Mouse (Mus musculus): ENCODE measurements around the gene Spaca4. TPM values are rescaled to one million over a fixed set of nuclear protein-coding genes. Genes with fewer than 3 reads are reported as not detected.

The Spaca4 gene
- not detected in 2 replicates for polyA plus RNA-seq (2012; ENCODE audit: low replicate concordance)

GRCm38 (mm10) chr7:45725713-45726112 lies at the start of gene Spaca4:
Gene Spaca4 (minus strand): TSS chr7:45725813.

GRCm38 (mm10) chr7:45720413-45721233 lies 5.0 kb downstream of the Spaca4 start, which contains the start of gene Fam83e:
Gene Fam83e (plus strand): TSS chr7:45721212.

GRCm38 (mm10) chr7:45717918-45718297 lies 7.7 kb downstream of the Spaca4 start, which contains the start of gene Sphk2:
Gene Sphk2 (minus strand): TSS chr7:45718002.

GRCm38 (mm10) chr7:45715090-45715708 lies 10.4 kb downstream of the Spaca4 start, which contains the start of gene Rpl18:
Gene Rpl18 (plus strand): TSS chr7:45715457.

GRCm38 (mm10) chr7:45704730-45705442 lies 20.7 kb downstream of the Spaca4 start, which contains the start of gene Dbp:
Gene Dbp (plus strand): TSS chr7:45705088.

GRCm38 (mm10) chr7:45699523-45700141 lies 26.0 kb downstream of the Spaca4 start, which contains the start of gene Car11:
Gene Car11 (plus strand): TSS chr7:45699843.

GRCm38 (mm10) chr7:45693921-45694591 lies 31.6 kb downstream of the Spaca4 start, which contains the start of gene Sec1:
Gene Sec1 (minus strand): TSS chr7:45694402.

GRCm38 (mm10) chr7:45683396-45684050 lies 42.1 kb downstream of the Spaca4 start, which contains the start of gene Ntn5:
Gene Ntn5 (plus strand): TSS chr7:45684022.

Other genes starting within 250 kb of the Spaca4 start
- gene Tulp2, start 243.9 kb downstream of the Spaca4 start, polyA plus RNA-seq (2012; ENCODE audit: low replicate concordance) = 0.27 and 0.61 TPM in 2 replicates
- not detected in 2 replicates for gene Gm45808, start 239.0 kb downstream of the Spaca4 start, polyA plus RNA-seq (2012; ENCODE audit: low replicate concordance)
- gene Dhdh, start 237.0 kb downstream of the Spaca4 start, polyA plus RNA-seq (2012; ENCODE audit: low replicate concordance) = 0.83 and 1.7 TPM in 2 replicates
- 344 and 572 TPM in 2 replicates for gene Nucb1, start 215.4 kb downstream of the Spaca4 start, polyA plus RNA-seq (2012; ENCODE audit: low replicate concordance)
- gene Ppp1r15a, start 199.5 kb downstream of the Spaca4 start, polyA plus RNA-seq (2012; ENCODE audit: low replicate concordance) = 200 and 371 TPM in 2 replicates
- gene Plekha4, start 199.5 kb downstream of the Spaca4 start, polyA plus RNA-seq (2012; ENCODE audit: low replicate concordance) = 2.0 and 2.8 TPM in 2 replicates
- gene Hsd17b14, start 170.9 kb downstream of the Spaca4 start, polyA plus RNA-seq (2012; ENCODE audit: low replicate concordance) = 0.29 and 1.3 TPM in 2 replicates
- 17.8 and 57.8 TPM in 2 replicates for gene Bcat2, start 155.7 kb downstream of the Spaca4 start, polyA plus RNA-seq (2012; ENCODE audit: low replicate concordance)
- 0.52 TPM in 1 of 2 replicates, not detected in the other for gene Fgf21, start 110.3 kb downstream of the Spaca4 start, polyA plus RNA-seq (2012; ENCODE audit: low replicate concordance)
- gene Fut1, start 108.5 kb downstream of the Spaca4 start, polyA plus RNA-seq (2012; ENCODE audit: low replicate concordance) = not detected in 2 replicates
- gene Izumo1, start 104.0 kb downstream of the Spaca4 start, polyA plus RNA-seq (2012; ENCODE audit: low replicate concordance) = 0.42 and 0.64 TPM in 2 replicates
- gene Rasip1, start 98.3 kb downstream of the Spaca4 start, polyA plus RNA-seq (2012; ENCODE audit: low replicate concordance) = 4.3 and 5.9 TPM in 2 replicates
- 0.10 and 0.50 TPM in 2 replicates for gene Mamstr, start 85.8 kb downstream of the Spaca4 start, polyA plus RNA-seq (2012; ENCODE audit: low replicate concordance)
- not detected in 2 replicates for gene Fut2, start 59.4 kb downstream of the Spaca4 start, polyA plus RNA-seq (2012; ENCODE audit: low replicate concordance)
- gene Ntn5, start 41.8 kb downstream of the Spaca4 start, polyA plus RNA-seq (2012; ENCODE audit: low replicate concordance) = 0.69 and 0.93 TPM in 2 replicates
- gene Sec1, start 31.4 kb downstream of the Spaca4 start, polyA plus RNA-seq (2012; ENCODE audit: low replicate concordance) = not detected in 2 replicates
- 0.55 TPM in 1 of 2 replicates, not detected in the other for gene Car11, start 26.0 kb downstream of the Spaca4 start, polyA plus RNA-seq (2012; ENCODE audit: low replicate concordance)
- gene Dbp, start 20.7 kb downstream of the Spaca4 start, polyA plus RNA-seq (2012; ENCODE audit: low replicate concordance) = 7.1 and 10.3 TPM in 2 replicates
- 7,435 and 17,506 TPM in 2 replicates for gene Rpl18, start 10.4 kb downstream of the Spaca4 start, polyA plus RNA-seq (2012; ENCODE audit: low replicate concordance)
- 120 and 196 TPM in 2 replicates for gene Sphk2, start 7.8 kb downstream of the Spaca4 start, polyA plus RNA-seq (2012; ENCODE audit: low replicate concordance)
- 2.5 and 3.1 TPM in 2 replicates for gene Fam83e, start 4.6 kb downstream of the Spaca4 start, polyA plus RNA-seq (2012; ENCODE audit: low replicate concordance)
- 0.23 and 0.87 TPM in 2 replicates for gene Lmtk3, start 57.9 kb upstream of the Spaca4 start, polyA plus RNA-seq (2012; ENCODE audit: low replicate concordance)
- not detected in 2 replicates for gene Sult2b1, start 58.9 kb upstream of the Spaca4 start, polyA plus RNA-seq (2012; ENCODE audit: low replicate concordance)
- gene Cyth2, start 88.8 kb upstream of the Spaca4 start, polyA plus RNA-seq (2012; ENCODE audit: low replicate concordance) = 111 and 339 TPM in 2 replicates
- gene Kcnj14, start 99.0 kb upstream of the Spaca4 start, polyA plus RNA-seq (2012; ENCODE audit: low replicate concordance) = 0.52 and 0.74 TPM in 2 replicates
- 35.1 and 38.4 TPM in 2 replicates for gene Grwd1, start 105.1 kb upstream of the Spaca4 start, polyA plus RNA-seq (2012; ENCODE audit: low replicate concordance)
- gene Kdelr1, start 147.0 kb upstream of the Spaca4 start, polyA plus RNA-seq (2012; ENCODE audit: low replicate concordance) = 924 and 1,158 TPM in 2 replicates
- gene Grin2d, start 152.6 kb upstream of the Spaca4 start, polyA plus RNA-seq (2012; ENCODE audit: low replicate concordance) = 0.38 and 0.52 TPM in 2 replicates
- gene Syngr4, start 170.9 kb upstream of the Spaca4 start, polyA plus RNA-seq (2012; ENCODE audit: low replicate concordance) = 1.0 and 3.0 TPM in 2 replicates
- 14.5 and 32.3 TPM in 2 replicates for gene Tmem143, start 171.1 kb upstream of the Spaca4 start, polyA plus RNA-seq (2012; ENCODE audit: low replicate concordance)
- 44.3 and 105 TPM in 2 replicates for gene Emp3, start 195.6 kb upstream of the Spaca4 start, polyA plus RNA-seq (2012; ENCODE audit: low replicate concordance)
- 0.83 and 1.0 TPM in 2 replicates for gene Ccdc114, start 198.3 kb upstream of the Spaca4 start, polyA plus RNA-seq (2012; ENCODE audit: low replicate concordance)